Mouse (Mus musculus): ENCODE data around the gene Gm47996. TPM values are rescaled to one million over a fixed set of nuclear protein-coding genes. Genes with fewer than 3 reads are reported as not detected.

Gene Gm47996
- polyA plus RNA-seq, 2 experiments = 0.06 TPM; not detected in 1

DNA sequence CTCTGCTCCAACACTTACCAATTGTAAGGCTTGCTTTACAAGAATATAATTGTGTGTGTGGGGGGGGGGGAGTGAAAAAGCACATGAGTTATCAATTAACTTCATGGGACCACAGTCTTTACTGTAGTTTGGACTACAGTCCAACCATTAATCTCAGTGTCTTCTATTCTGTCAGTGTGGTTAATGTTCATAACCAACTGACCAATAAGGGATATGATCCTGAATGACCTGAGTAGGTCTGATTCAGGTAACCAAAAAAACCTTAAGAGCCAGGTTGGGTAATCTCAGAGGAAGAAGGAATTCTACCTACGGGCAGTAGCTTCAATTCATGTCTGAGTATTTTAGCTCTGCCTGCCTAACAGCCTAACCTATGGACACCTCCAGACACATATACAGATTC, 14.6 kb downstream of the Gm47996 start:
- H3K9ac ChIP-seq (ENCODE audit: low read depth, low read length, severe bottlenecking) = no peak overlapping the region
- 82% methylated on average over 1 of the region's 1 CpGs for WGBS
- no peak overlapping the region for H3K27ac ChIP-seq (replicated peaks; ENCODE audit: low read depth, low read length)
- no peaks in the 10 kb centered on the region for H3K27me3 ChIP-seq (ENCODE audit: control insufficient read depth, insufficient read depth, low read length)
- DNase-seq (ENCODE audit: low spot score) (no peak), ATAC-seq (ENCODE audit: low FRiP score, low read depth) (no peak)
- TF ChIP-seq POLR2A (IDR thresholded peaks at IDR 0.05; ENCODE audit: borderline replicate concordance, extremely low read depth, insufficient read depth, insufficient read length) = no peak
- no peak overlapping the region for H3K4me3 ChIP-seq (replicated peaks; ENCODE audit: low read length)
- H3K36me3 ChIP-seq (ENCODE audit: control insufficient read depth, insufficient read depth, low read length) = no peaks in the 10 kb centered on the region
- H3K4me2 ChIP-seq (replicated peaks; ENCODE audit: low read depth, low read length, severe bottlenecking) = no peak overlapping the region
- H3K9me3 ChIP-seq (ENCODE audit: control insufficient read depth, low read length) = no peaks in the 10 kb centered on the region
- no peaks in the 10 kb centered on the region for H3K4me1 ChIP-seq (ENCODE audit: control insufficient read depth, insufficient read depth, low read length)

DNA sequence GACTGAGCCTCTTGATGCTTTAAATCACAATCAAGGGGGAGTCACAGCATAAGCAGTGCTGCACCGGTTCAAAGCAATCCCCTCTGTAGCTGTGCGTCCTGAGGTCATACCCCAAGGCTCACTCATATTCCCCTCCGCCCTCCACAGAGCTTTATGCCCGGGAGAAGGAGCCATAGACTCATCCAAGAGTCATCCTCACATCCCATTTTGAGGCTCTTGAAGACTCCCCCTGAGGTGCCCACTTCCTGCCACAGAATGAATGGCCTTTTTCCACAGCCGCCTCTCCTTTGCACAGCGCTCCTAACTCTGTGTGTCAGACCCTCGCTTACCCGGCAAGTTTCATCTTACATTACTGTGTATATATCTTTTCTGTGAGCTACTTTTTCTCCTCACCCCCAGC, 17.6 kb downstream of the Gm47996 start:
- DNase-seq (ENCODE audit: low spot score) (no peak), ATAC-seq (ENCODE audit: low FRiP score, low read depth) (no peak)
- no peak for TF ChIP-seq POLR2A (IDR thresholded peaks at IDR 0.05; ENCODE audit: borderline replicate concordance, extremely low read depth, insufficient read depth, insufficient read length)
- no peak overlapping the region for H3K4me3 ChIP-seq (replicated peaks; ENCODE audit: low read length)
- H3K4me1 ChIP-seq (ENCODE audit: control insufficient read depth, insufficient read depth, low read length) = no peaks in the 10 kb centered on the region
- no peak overlapping the region for H3K9ac ChIP-seq (ENCODE audit: low read depth, low read length, severe bottlenecking)
- no peaks in the 10 kb centered on the region for H3K27me3 ChIP-seq (ENCODE audit: control insufficient read depth, insufficient read depth, low read length)
- no peaks in the 10 kb centered on the region for H3K9me3 ChIP-seq (ENCODE audit: control insufficient read depth, low read length)
- no peak overlapping the region for H3K27ac ChIP-seq (replicated peaks; ENCODE audit: low read depth, low read length)
- 65% methylated on average over 8 of the region's 8 CpGs for WGBS
- no peaks in the 10 kb centered on the region for H3K36me3 ChIP-seq (ENCODE audit: control insufficient read depth, insufficient read depth, low read length)
- no peak overlapping the region for H3K4me2 ChIP-seq (replicated peaks; ENCODE audit: low read depth, low read length, severe bottlenecking)

DNA sequence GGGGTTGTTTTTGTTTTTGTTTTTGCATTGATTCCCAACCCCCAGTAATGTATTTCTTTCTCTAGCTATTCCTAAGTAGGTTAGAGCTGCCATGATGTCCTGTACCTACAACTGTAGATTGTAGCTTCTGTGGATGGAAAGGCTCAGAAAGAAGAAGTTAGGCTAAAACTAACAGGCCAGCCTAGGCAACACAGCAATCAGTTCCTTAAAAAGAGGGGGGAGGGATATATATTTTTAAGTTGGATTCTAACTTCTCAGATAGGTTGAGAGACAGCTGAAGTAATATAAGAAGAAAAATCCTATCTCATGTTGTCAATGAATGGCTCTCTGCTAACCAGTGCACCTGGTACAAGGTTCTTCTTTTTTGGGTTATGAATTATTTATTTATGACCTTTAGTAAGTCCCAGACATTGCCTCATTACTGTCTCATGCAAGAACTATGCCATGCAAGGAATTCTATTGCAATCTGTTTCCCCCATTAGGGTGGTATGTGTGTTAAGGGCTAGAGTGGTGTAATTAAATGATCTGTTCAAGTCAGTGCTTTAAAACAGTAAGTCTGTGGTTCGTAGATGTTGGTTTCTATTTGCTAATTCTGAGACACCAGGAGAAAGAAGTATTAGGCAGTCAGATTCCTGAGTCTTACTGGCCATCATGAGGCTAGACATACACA, 18.5 kb downstream of the Gm47996 start:
- no peak for ATAC-seq (ENCODE audit: low FRiP score, low read depth)
- Histone ChIP-seq H3K4me1 (ENCODE audit: control insufficient read depth, insufficient read depth, low read length) (no peaks in the 10 kb centered on the region), H3K4me2 (replicated peaks; ENCODE audit: low read depth, low read length, severe bottlenecking) (no peak overlapping the region), H3K4me3 (replicated peaks; ENCODE audit: low read length) (no peak overlapping the region), H3K27me3 (ENCODE audit: control insufficient read depth, insufficient read depth, low read length) (no peaks in the 10 kb centered on the region), H3K9ac (ENCODE audit: low read depth, low read length, severe bottlenecking) (no peak overlapping the region), H3K9me3 (ENCODE audit: control insufficient read depth, low read length) (no peaks in the 10 kb centered on the region), H3K36me3 (ENCODE audit: control insufficient read depth, insufficient read depth, low read length) (no peaks in the 10 kb centered on the region), H3K27ac (replicated peaks; ENCODE audit: low read depth, low read length) (no peak overlapping the region)
- no peak for DNase-seq (ENCODE audit: low spot score)
- 61% methylated on average over 1 of the region's 1 CpGs for WGBS
- TF ChIP-seq POLR2A (IDR thresholded peaks at IDR 0.05; ENCODE audit: borderline replicate concordance, extremely low read depth, insufficient read depth, insufficient read length) = no peak

DNA sequence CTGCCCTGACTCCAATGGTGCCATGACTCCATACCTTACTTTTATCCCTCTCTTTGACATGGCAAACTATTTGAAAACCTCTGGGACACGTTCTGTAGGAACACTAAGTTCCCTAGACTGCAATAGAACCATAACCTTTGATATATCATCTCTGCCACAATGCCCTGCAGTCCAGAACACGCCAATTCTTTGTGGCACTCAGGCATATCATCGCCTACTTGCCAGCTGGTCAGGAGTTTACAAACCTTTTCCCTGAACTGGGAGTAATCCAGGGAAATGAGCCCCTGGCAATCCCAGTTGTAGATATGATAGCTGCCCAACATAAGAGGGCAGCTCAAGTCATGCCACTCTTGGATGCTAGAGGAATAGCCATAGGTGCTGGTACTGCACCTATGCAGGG, 22.4 kb downstream of the Gm47996 start:
- 77% methylated on average over 3 of the region's 3 CpGs for WGBS
- TF ChIP-seq POLR2A (IDR thresholded peaks at IDR 0.05; ENCODE audit: borderline replicate concordance, extremely low read depth, insufficient read depth, insufficient read length) = no peak
- H3K9ac ChIP-seq (ENCODE audit: low read depth, low read length, severe bottlenecking) = no peak overlapping the region
- H3K36me3 ChIP-seq (ENCODE audit: control insufficient read depth, insufficient read depth, low read length) = no peaks in the 10 kb centered on the region
- no peaks in the 10 kb centered on the region for H3K27me3 ChIP-seq (ENCODE audit: control insufficient read depth, insufficient read depth, low read length)
- peaks cover 5% of the 10 kb centered on the region; the same call in 1 of the 2 replicates for H3K4me1 ChIP-seq (ENCODE audit: control insufficient read depth, insufficient read depth, low read length)
- H3K27ac ChIP-seq (replicated peaks; ENCODE audit: low read depth, low read length) = no peak overlapping the region
- H3K4me2 ChIP-seq (replicated peaks; ENCODE audit: low read depth, low read length, severe bottlenecking) = no peak overlapping the region
- H3K9me3 ChIP-seq (ENCODE audit: control insufficient read depth, low read length) = no peaks in the 10 kb centered on the region
- no peak overlapping the region for H3K4me3 ChIP-seq (replicated peaks; ENCODE audit: low read length)
- no peak for ATAC-seq (ENCODE audit: low FRiP score, low read depth)
- no peak for DNase-seq (ENCODE audit: low spot score)

DNA sequence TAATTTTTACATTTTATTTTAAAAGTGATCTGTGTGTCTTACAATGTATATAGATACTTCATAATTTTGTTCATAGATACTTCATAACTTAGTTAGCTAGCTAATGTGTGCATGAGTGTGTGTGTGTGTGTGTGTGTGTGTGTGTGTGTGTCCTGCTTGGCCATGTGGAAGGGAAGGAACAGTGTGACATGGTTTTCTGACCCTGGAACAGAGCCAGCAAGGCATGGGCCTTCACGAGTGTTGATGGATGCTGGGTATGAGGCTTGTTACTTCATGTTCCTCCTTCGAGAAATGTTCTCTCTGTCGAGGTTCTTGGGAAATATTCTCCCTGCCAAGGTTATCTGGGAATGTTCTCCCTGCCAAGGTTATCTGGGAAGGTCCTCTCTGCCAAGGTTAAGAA, 23.8 kb downstream of the Gm47996 start:
- H3K4me3 ChIP-seq (replicated peaks; ENCODE audit: low read length) = no peak overlapping the region
- no peak overlapping the region for H3K4me2 ChIP-seq (replicated peaks; ENCODE audit: low read depth, low read length, severe bottlenecking)
- no peaks in the 10 kb centered on the region for H3K36me3 ChIP-seq (ENCODE audit: control insufficient read depth, insufficient read depth, low read length)
- WGBS = 80% methylated on average over 3 of the region's 3 CpGs
- TF ChIP-seq POLR2A (IDR thresholded peaks at IDR 0.05; ENCODE audit: borderline replicate concordance, extremely low read depth, insufficient read depth, insufficient read length) = no peak
- ATAC-seq (ENCODE audit: low FRiP score, low read depth) (no peak), DNase-seq (ENCODE audit: low spot score) (no peak)
- H3K4me1 ChIP-seq (ENCODE audit: control insufficient read depth, insufficient read depth, low read length) = peaks cover 13% of the 10 kb centered on the region
- H3K27me3 ChIP-seq (ENCODE audit: control insufficient read depth, insufficient read depth, low read length) = no peaks in the 10 kb centered on the region
- no peak overlapping the region for H3K9ac ChIP-seq (ENCODE audit: low read depth, low read length, severe bottlenecking)
- no peaks in the 10 kb centered on the region for H3K9me3 ChIP-seq (ENCODE audit: control insufficient read depth, low read length)
- H3K27ac ChIP-seq (replicated peaks; ENCODE audit: low read depth, low read length) = no peak overlapping the region

Measured in limb, embryonic 14.5 days (tissue).